Mouse (Mus musculus) testis, adult 2 months (tissue): ENCODE measurements around the gene Cog4.

Experiments
- CTCF ChIP-seq: fragments of 200-500 bp; IDR thresholded peaks from 2 replicates; pipeline ENCODE4 v1.5.1; 2012; ENCODE audit warnings: low read depth, mild to moderate bottlenecking, inconsistent platforms, low read length, moderate library complexity; ENCODE audit not compliant: control insufficient read depth, insufficient read depth, insufficient replicate concordance
- POLR2A ChIP-seq: fragments of 200-500 bp; IDR thresholded peaks from 2 replicates; pipeline ENCODE4 v1.6.1; 2012; ENCODE audit warnings: low read depth, mild to moderate bottlenecking, inconsistent platforms, low read length, moderate library complexity; ENCODE audit not compliant: control insufficient read depth

GRCm38 (mm10) chr8:110897495-110897894 lies 51.1 kb downstream of the Cog4 start:
- TF ChIP-seq CTCF (no peak), POLR2A (no peak)
